Comparison of ENCODE assay signal across 23 mouse cellular contexts in the genomic region with DNA sequence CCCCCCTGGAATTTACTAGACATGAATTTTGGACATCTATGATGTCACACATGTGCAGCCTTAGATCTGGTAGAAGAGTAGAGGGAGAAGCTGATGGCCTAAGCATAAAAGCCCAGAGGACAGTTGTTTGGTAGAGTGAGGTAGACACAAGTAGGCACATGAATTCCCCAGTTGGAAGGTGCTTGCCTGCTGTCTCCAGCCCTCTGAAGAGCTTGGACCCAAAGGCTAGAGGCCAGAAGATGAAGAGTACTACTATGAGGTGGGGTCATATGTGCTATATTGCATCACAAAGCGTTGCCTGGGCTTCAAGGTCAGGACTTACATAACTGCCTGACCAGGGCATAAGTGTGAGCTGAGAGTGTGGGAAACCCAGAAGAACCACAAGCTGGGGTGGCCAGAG. TPM values are rescaled to one million over a fixed set of nuclear protein-coding genes. Genes with fewer than 3 reads are reported as not detected.
DNase-seq lines count a peak whose midpoint lies in the region; ATAC-seq lines count a peak whose summit lies in the region.
"Had no signal": no experiment of that assay in that cellular context is flagged by ENCODE, and none has a peak within 500 bp of the region (broad histone marks: within the 10 kb centered on the region; RNA-seq: fewer than 3 reads in every experiment).

Gene Cst8 (plus strand): TSS at position 301 of the 400 bp plus-strand sequence.

- H3K27me3 ChIP-seq in forebrain, embryonic 12.5 days, result no peaks in the 10 kb centered on the region
- H3K27me3 ChIP-seq: embryonic facial prominence, embryonic 13.5 days; hindbrain, embryonic 13.5 days; intestine, embryonic 15.5 days had no signal

- H3K9ac ChIP-seq in forebrain, embryonic 12.5 days, result no peak within 1 kb of the TSS
- H3K9ac ChIP-seq: embryonic facial prominence, embryonic 13.5 days; hindbrain, embryonic 13.5 days; intestine, embryonic 15.5 days had no signal

- DNase-seq in lung, adult 18-20 months, result peak; percentile 19 to 32
- DNase-seq in lung, postnatal 4 days, result no peak
- DNase-seq in adrenal gland, postnatal 10 days, result peak; percentile 11
- DNase-seq in adrenal gland, postnatal 14 days, result no peak
- DNase-seq in lung, postnatal 25 days (ENCODE audit: low spot score), result peak; percentile 37
- DNase-seq in frontal cortex, postnatal 25 days (ENCODE audit: low spot score in 2 of 2), result no peak
- DNase-seq: cerebellum, adult 18-20 months; cerebellum, adult 9-11 months; cerebellum, postnatal 36 days; gastrocnemius, postnatal 36 days; heart, adult 18-20 months; heart, postnatal 10 days; heart, postnatal 4 days had no signal

- no peak within 1 kb of the TSS for H3K4me3 ChIP-seq in forebrain, embryonic 12.5 days (replicated peaks)
- H3K4me3 ChIP-seq: embryonic facial prominence, embryonic 13.5 days; heart, embryonic 10.5 days; hindbrain, embryonic 13.5 days; intestine, embryonic 15.5 days had no signal

- H3K27ac ChIP-seq in forebrain, embryonic 12.5 days, result no peak within 1 kb of the TSS
- H3K27ac ChIP-seq: embryonic facial prominence, embryonic 13.5 days; heart, embryonic 10.5 days; hindbrain, embryonic 13.5 days; hindbrain, postnatal 0 days; intestine, embryonic 15.5 days had no signal

- no peak for ATAC-seq in forebrain, embryonic 12.5 days (ENCODE audit: low FRiP score)
- ATAC-seq: forebrain, embryonic 14.5 days; hindbrain, postnatal 0 days; intestine, embryonic 15.5 days had no signal

- no peak within 1 kb of the TSS for H3K4me2 ChIP-seq in forebrain, embryonic 12.5 days
- H3K4me2 ChIP-seq: embryonic facial prominence, embryonic 13.5 days; hindbrain, embryonic 13.5 days; intestine, embryonic 15.5 days had no signal

- WGBS in forebrain, embryonic 12.5 days, result 89% methylated on average over 1 of the region's 1 CpGs

- H3K9me3 ChIP-seq in forebrain, embryonic 12.5 days, result no peaks in the 10 kb centered on the region
- H3K9me3 ChIP-seq: embryonic facial prominence, embryonic 13.5 days; heart, embryonic 10.5 days; hindbrain, embryonic 13.5 days; intestine, embryonic 15.5 days had no signal

- H3K36me3 ChIP-seq in forebrain, embryonic 12.5 days (replicated peaks), result no peaks in the 10 kb centered on the region
- H3K36me3 ChIP-seq: embryonic facial prominence, embryonic 13.5 days; heart, embryonic 10.5 days; hindbrain, embryonic 13.5 days; intestine, embryonic 15.5 days had no signal

- H3K4me1 ChIP-seq in forebrain, embryonic 12.5 days, result no peaks in the 10 kb centered on the region
- H3K4me1 ChIP-seq: embryonic facial prominence, embryonic 13.5 days; hindbrain, embryonic 13.5 days; intestine, embryonic 15.5 days had no signal

RNA-seq across cellular contexts. Expression of gene Cst8, which starts in this region (rescaled TPM):
- total RNA-seq in adrenal gland, postnatal 10 days (2021), result 10 to 100 TPM; 60.9 to 87.0 TPM
- 52.6 and 64.7 TPM in 2 replicates for total RNA-seq in adrenal gland, postnatal 14 days (2021)
- polyA plus RNA-seq in forebrain, embryonic 12.5 days (2016; fragmentation: Nextera tagmentation; extraction: Ambion mirVana), result not detected in 2 replicates
- total RNA-seq: ES-E14; gastrocnemius, adult 8-10 months; gastrocnemius, postnatal 36 days; heart, adult 18-20 months; heart, postnatal 10 days; heart, postnatal 4 days; hindbrain, postnatal 0 days had no signal
- polyA plus RNA-seq: forebrain, embryonic 14.5 days; heart, embryonic 10.5 days; heart, embryonic 14.5 days; hindbrain, embryonic 13.5 days; hindbrain, postnatal 0 days; intestine, embryonic 15.5 days had no signal

Comparison
In these comparisons a context has a peak if more than half of its experiments do, and no peak if none do; other contexts are left out.
1. DNase-seq: peak in lung, adult 18-20 months (2 of 2), adrenal gland, postnatal 10 days (single experiment) and lung, postnatal 25 days (single experiment); none in lung, postnatal 4 days (0 of 2), adrenal gland, postnatal 14 days (single experiment) and frontal cortex, postnatal 25 days (0 of 2).